Mouse (Mus musculus): Measurements from ENCODE around the gene Sema6c. TPM values are rescaled to one million over a fixed set of nuclear protein-coding genes. Genes with fewer than 3 reads are reported as not detected.

Gene Sema6c
- polyA plus RNA-seq, 1 experiment from 2014 or later: 1.7 TPM

DNA sequence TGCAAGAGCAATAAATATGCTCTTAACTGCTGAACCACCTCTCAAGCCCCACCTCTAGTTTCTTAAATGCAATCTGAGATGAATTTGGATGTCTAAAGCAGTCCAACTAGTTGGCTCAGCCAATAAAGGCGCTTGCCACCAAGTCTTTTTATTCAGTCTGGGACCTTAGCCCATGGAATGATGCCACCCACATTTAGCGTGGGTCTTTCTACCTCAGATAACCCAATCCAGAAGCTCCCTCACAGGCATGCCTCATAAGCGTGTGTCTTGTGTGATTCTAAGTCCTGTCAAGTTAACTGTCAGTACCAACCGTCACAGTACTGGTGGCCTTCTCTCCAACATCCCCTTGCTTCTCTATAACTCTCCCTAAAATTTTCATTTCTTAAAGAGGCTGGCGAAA, 18.7 kb downstream of the Sema6c start:
- no peaks in the 10 kb centered on the region for H3K4me1 ChIP-seq (replicated peaks; ENCODE audit: control insufficient read depth, insufficient read depth)
- no peak for ATAC-seq (ENCODE audit: low FRiP score, low TSS enrichment)
- no peak overlapping the region for H3K9ac ChIP-seq (ENCODE audit: low read length)
- no peaks in the 10 kb centered on the region for H3K27me3 ChIP-seq (ENCODE audit: control insufficient read depth, insufficient read depth, low read length)
- H3K4me3 ChIP-seq (ENCODE audit: low read depth, low read length): no peak overlapping the region
- 0 out of 2 replicates have a peak, but pooled peaks cover 2% of the 10 kb centered on the region for H3K36me3 ChIP-seq (ENCODE audit: control insufficient read depth, insufficient read depth, low read length)
- WGBS: 76% methylated on average over 5 of the region's 5 CpGs
- no peak for TF ChIP-seq CTCF (IDR thresholded peaks at IDR 0.05; ENCODE audit: low read depth)
- no peak for TF ChIP-seq EP300 (optimal IDR thresholded peaks at IDR 0.05)
- DNase-seq (ENCODE audit: low spot score): no peak
- no peaks in the 10 kb centered on the region for H3K9me3 ChIP-seq (ENCODE audit: control insufficient read depth, low read length)
- no peak overlapping the region for H3K4me2 ChIP-seq (replicated peaks; ENCODE audit: low read depth)
- H3K27ac ChIP-seq (replicated peaks): no peak overlapping the region

DNA sequence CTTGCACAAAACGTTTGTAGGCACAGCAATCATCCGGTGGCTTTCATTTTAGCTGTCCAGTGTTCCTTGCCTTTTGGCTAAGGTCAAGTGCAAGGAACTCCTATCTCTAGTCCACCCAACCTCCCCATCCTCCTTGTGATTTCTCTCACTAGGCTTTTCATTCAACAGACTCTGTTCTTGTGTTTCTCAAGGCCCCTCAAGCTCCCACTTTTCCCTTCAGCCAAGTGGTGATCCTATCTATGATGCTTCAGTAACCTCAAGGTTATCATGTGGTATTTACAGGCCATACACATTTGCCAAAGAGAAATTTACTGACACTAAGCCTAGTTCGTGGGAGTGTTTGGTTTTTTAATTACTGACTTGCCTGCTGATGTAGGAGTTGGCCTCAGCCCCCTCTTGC, 19.6 kb downstream of the Sema6c start:
- Histone ChIP-seq H3K4me1 (replicated peaks; ENCODE audit: control insufficient read depth, insufficient read depth) (no peaks in the 10 kb centered on the region), H3K27me3 (ENCODE audit: control insufficient read depth, insufficient read depth, low read length) (no peaks in the 10 kb centered on the region), H3K27ac (replicated peaks) (no peak overlapping the region), H3K9me3 (ENCODE audit: control insufficient read depth, low read length) (no peaks in the 10 kb centered on the region), H3K4me3 (ENCODE audit: low read depth, low read length) (no peak overlapping the region), H3K9ac (ENCODE audit: low read length) (no peak overlapping the region), H3K4me2 (replicated peaks; ENCODE audit: low read depth) (no peak overlapping the region), H3K36me3 (ENCODE audit: control insufficient read depth, insufficient read depth, low read length) (0 out of 2 replicates have a peak, but pooled peaks cover 3% of the 10 kb centered on the region)
- WGBS: 59% methylated on average over 3 of the region's 3 CpGs
- no peak for ATAC-seq (ENCODE audit: low FRiP score, low TSS enrichment)
- no peak for DNase-seq (ENCODE audit: low spot score)
- TF ChIP-seq CTCF (IDR thresholded peaks at IDR 0.05; ENCODE audit: low read depth) (no peak), EP300 (optimal IDR thresholded peaks at IDR 0.05) (no peak)

DNA sequence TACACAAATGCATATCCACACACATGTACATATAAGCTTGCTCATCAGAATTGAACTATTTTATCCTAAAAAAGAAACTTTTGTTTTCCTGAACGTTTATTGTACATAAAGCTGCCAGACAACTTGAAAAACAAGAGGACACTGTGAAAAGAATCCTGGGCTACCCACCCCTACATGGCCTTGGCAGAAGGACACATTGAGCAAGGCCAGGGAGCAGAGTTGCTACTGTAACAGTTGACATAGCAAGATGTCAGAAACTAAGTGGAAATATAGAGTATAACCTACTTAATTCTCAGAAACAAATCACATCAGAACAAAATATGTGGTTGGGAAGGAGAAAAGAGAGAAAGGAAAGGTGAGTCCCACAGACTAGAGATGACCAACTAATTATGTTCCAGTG, 21.6 kb downstream of the Sema6c start:
- ATAC-seq (ENCODE audit: low FRiP score, low TSS enrichment) (no peak), DNase-seq (ENCODE audit: low spot score) (no peak)
- no peaks in the 10 kb centered on the region for H3K9me3 ChIP-seq (ENCODE audit: control insufficient read depth, low read length)
- 59% methylated on average over 1 of the region's 1 CpGs for WGBS
- no peak overlapping the region for H3K4me2 ChIP-seq (replicated peaks; ENCODE audit: low read depth)
- H3K9ac ChIP-seq (ENCODE audit: low read length): no peak overlapping the region
- peaks cover 6% of the 10 kb centered on the region; the same call in 1 of the 2 replicates for H3K36me3 ChIP-seq (ENCODE audit: control insufficient read depth, insufficient read depth, low read length)
- H3K4me3 ChIP-seq (ENCODE audit: low read depth, low read length): no peak overlapping the region
- H3K27me3 ChIP-seq (ENCODE audit: control insufficient read depth, insufficient read depth, low read length): no peaks in the 10 kb centered on the region
- TF ChIP-seq EP300 (optimal IDR thresholded peaks at IDR 0.05) (no peak), CTCF (IDR thresholded peaks at IDR 0.05; ENCODE audit: low read depth) (no peak)
- no peaks in the 10 kb centered on the region for H3K4me1 ChIP-seq (replicated peaks; ENCODE audit: control insufficient read depth, insufficient read depth)
- no peak overlapping the region for H3K27ac ChIP-seq (replicated peaks)

DNA sequence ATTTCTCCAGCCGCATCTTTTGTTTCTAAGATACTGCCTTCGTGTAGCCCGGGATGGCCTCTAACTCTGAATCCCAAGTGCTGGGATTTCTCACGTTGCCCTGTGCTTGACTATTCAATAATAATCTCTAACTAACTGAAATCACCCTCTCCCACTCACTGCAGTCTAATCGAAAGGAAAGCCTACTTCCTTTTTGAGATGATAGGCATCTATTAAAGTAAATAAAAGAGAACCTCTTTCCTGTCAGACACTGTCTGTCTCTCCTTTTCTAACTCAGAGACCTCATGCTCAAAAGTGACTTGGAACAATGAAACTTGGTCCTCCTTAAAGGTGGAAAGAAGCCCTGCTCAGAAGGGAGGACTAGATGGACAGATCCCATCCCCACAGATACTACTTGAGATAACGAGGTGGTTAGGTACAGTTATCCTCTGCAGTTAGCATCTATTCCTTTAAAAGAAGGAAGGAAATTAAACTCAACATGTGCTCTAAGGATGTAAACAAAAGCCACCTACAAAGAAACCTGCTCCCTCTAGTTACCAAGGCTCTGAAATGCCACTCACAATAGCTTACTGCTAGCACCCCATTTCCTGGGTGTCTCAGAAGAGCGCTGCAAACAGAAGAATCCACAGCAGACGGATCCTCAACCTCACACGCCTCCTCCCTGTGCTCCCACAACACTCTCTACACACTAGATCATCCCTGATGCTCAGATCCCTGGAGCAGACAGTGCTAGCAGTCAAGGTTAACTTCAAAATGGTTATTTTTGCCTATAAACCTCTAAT, 24.7 kb downstream of the Sema6c start:
- Histone ChIP-seq H3K9ac (ENCODE audit: low read length) (no peak overlapping the region), H3K4me3 (ENCODE audit: low read depth, low read length) (no peak overlapping the region), H3K36me3 (ENCODE audit: control insufficient read depth, insufficient read depth, low read length) (peaks cover 21% of the 10 kb centered on the region), H3K27me3 (ENCODE audit: control insufficient read depth, insufficient read depth, low read length) (no peaks in the 10 kb centered on the region), H3K4me1 (replicated peaks; ENCODE audit: control insufficient read depth, insufficient read depth) (no peaks in the 10 kb centered on the region), H3K27ac (replicated peaks) (no peak overlapping the region), H3K9me3 (ENCODE audit: control insufficient read depth, low read length) (no peaks in the 10 kb centered on the region), H3K4me2 (replicated peaks; ENCODE audit: low read depth) (no peak overlapping the region)
- 86% methylated on average over 9 of the region's 9 CpGs for WGBS
- no peak for DNase-seq (ENCODE audit: low spot score)
- TF ChIP-seq EP300 (optimal IDR thresholded peaks at IDR 0.05) (no peak), CTCF (IDR thresholded peaks at IDR 0.05; ENCODE audit: low read depth) (no peak)
- no peak for ATAC-seq (ENCODE audit: low FRiP score, low TSS enrichment)

DNA sequence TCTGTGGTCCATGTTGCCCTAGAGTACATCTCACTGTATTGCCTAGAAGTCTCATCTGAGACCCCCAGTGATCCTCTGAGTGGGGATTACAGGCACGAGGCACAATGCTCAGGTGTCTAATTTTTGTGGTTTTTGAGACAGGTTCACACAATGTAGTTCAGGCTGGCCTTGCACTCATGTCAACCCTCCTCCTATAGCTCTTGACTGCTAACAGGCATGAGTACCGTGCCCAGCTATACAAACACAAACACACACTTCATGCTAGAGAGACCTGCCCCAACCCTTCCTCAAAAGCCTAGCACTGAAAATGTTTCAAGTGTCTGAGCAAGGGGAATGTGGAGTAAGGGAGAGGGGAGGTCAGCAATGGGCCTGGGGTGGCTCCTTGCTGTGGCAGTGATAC, 25.8 kb downstream of the Sema6c start:
- ATAC-seq (ENCODE audit: low FRiP score, low TSS enrichment): no peak
- Histone ChIP-seq H3K9me3 (ENCODE audit: control insufficient read depth, low read length) (no peaks in the 10 kb centered on the region), H3K4me3 (ENCODE audit: low read depth, low read length) (no peak overlapping the region), H3K27me3 (ENCODE audit: control insufficient read depth, insufficient read depth, low read length) (no peaks in the 10 kb centered on the region), H3K4me2 (replicated peaks; ENCODE audit: low read depth) (no peak overlapping the region), H3K27ac (replicated peaks) (no peak overlapping the region), H3K9ac (ENCODE audit: low read length) (no peak overlapping the region), H3K4me1 (replicated peaks; ENCODE audit: control insufficient read depth, insufficient read depth) (no peaks in the 10 kb centered on the region), H3K36me3 (ENCODE audit: control insufficient read depth, insufficient read depth, low read length) (peaks cover 24% of the 10 kb centered on the region)
- WGBS: 77% methylated on average over 2 of the region's 2 CpGs
- no peak for DNase-seq (ENCODE audit: low spot score)
- TF ChIP-seq EP300 (optimal IDR thresholded peaks at IDR 0.05): no peak
- TF ChIP-seq CTCF (IDR thresholded peaks at IDR 0.05; ENCODE audit: low read depth): no peak

DNA sequence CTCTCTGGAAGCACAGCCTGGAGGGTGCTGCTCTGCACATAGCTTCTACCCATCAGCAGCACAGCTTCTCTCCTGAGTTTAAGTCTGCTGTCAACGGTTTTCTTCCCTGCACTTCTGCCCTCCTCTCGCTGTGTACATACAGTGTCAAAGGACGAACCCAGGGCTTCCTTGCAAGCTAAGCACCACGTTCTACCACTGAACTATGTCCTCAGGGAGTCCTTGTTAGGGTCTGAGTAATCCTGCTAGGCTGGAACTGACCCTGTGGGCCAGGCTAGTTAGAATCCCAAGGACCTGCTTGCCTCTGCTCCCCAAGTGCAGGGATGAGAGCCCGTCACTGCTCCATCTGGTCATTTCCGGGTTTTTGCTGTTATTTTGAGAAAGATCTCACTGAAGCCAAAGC, 26.6 kb downstream of the Sema6c start:
- no peak for ATAC-seq (ENCODE audit: low FRiP score, low TSS enrichment)
- Histone ChIP-seq H3K27me3 (ENCODE audit: control insufficient read depth, insufficient read depth, low read length) (no peaks in the 10 kb centered on the region), H3K4me2 (replicated peaks; ENCODE audit: low read depth) (no peak overlapping the region), H3K36me3 (ENCODE audit: control insufficient read depth, insufficient read depth, low read length) (peaks cover 24% of the 10 kb centered on the region), H3K9me3 (ENCODE audit: control insufficient read depth, low read length) (no peaks in the 10 kb centered on the region), H3K9ac (ENCODE audit: low read length) (no peak overlapping the region), H3K27ac (replicated peaks) (no peak overlapping the region), H3K4me1 (replicated peaks; ENCODE audit: control insufficient read depth, insufficient read depth) (no peaks in the 10 kb centered on the region), H3K4me3 (ENCODE audit: low read depth, low read length) (no peak overlapping the region)
- no peak for DNase-seq (ENCODE audit: low spot score)
- TF ChIP-seq EP300 (optimal IDR thresholded peaks at IDR 0.05): no peak
- no peak for TF ChIP-seq CTCF (IDR thresholded peaks at IDR 0.05; ENCODE audit: low read depth)
- 87% methylated on average over 6 of the region's 6 CpGs for WGBS

Data from stomach, postnatal 0 days (tissue).